Mouse (Mus musculus): Measurements from ENCODE around the gene Mamdc2.

The Mamdc2 gene

GRCm38 (mm10) chr19:23435731-23436130 is 12.5 kb downstream of the Mamdc2 start:
- DNase-seq (ENCODE audit: low read depth, low spot score), result no peak

GRCm38 (mm10) chr19:23434433-23434832 is 13.8 kb downstream of the Mamdc2 start:
- no peak for DNase-seq (ENCODE audit: low read depth, low spot score)

GRCm38 (mm10) chr19:23417668-23418067 is 30.6 kb downstream of the Mamdc2 start:
- DNase-seq (ENCODE audit: low read depth, low spot score), result no peak

- no peak for DNase-seq (ENCODE audit: low read depth, low spot score)
Measured at GRCm38 (mm10) chr19:23410800-23411199, 37.4 kb downstream of the Mamdc2 start.

- no peak for DNase-seq (ENCODE audit: low read depth, low spot score)
Measured at GRCm38 (mm10) chr19:23410328-23410727, 37.9 kb downstream of the Mamdc2 start.

GRCm38 (mm10) chr19:23401469-23402135 is 46.6 kb downstream of the Mamdc2 start:
- no peak for DNase-seq (ENCODE audit: low read depth, low spot score)

- DNase-seq (ENCODE audit: low read depth, low spot score), result no peak
Measured at GRCm38 (mm10) chr19:23400485-23400884, 47.8 kb downstream of the Mamdc2 start.

- DNase-seq (ENCODE audit: low read depth, low spot score), result no peak
Measured at GRCm38 (mm10) chr19:23395956-23396355, 52.3 kb downstream of the Mamdc2 start.

- DNase-seq (ENCODE audit: low read depth, low spot score), result no peak
Measured at GRCm38 (mm10) chr19:23394597-23394996, 53.6 kb downstream of the Mamdc2 start.

- DNase-seq (ENCODE audit: low read depth, low spot score), result no peak
Measured at GRCm38 (mm10) chr19:23388862-23389272, 59.4 kb downstream of the Mamdc2 start.

GRCm38 (mm10) chr19:23388083-23388861 is 60.0 kb downstream of the Mamdc2 start:
- no peak for DNase-seq (ENCODE audit: low read depth, low spot score)

GRCm38 (mm10) chr19:23382396-23382795 is 65.8 kb downstream of the Mamdc2 start:
- no peak for DNase-seq (ENCODE audit: low read depth, low spot score)

- no peak for DNase-seq (ENCODE audit: low read depth, low spot score)
Measured at GRCm38 (mm10) chr19:23380968-23381367, 67.3 kb downstream of the Mamdc2 start.

GRCm38 (mm10) chr19:23379752-23380504 is 68.3 kb downstream of the Mamdc2 start:
- no peak for DNase-seq (ENCODE audit: low read depth, low spot score)

GRCm38 (mm10) chr19:23376536-23377201 is 71.6 kb downstream of the Mamdc2 start:
- no peak for DNase-seq (ENCODE audit: low read depth, low spot score)

- no peak for DNase-seq (ENCODE audit: low read depth, low spot score)
Measured at GRCm38 (mm10) chr19:23374941-23375656, 73.1 kb downstream of the Mamdc2 start.

GRCm38 (mm10) chr19:23373728-23374127 is 74.5 kb downstream of the Mamdc2 start:
- DNase-seq (ENCODE audit: low read depth, low spot score), result no peak

GRCm38 (mm10) chr19:23373287-23373686 is 75.0 kb downstream of the Mamdc2 start:
- DNase-seq (ENCODE audit: low read depth, low spot score), result peak; percentile 17

GRCm38 (mm10) chr19:23369275-23369674 is 79.0 kb downstream of the Mamdc2 start:
- DNase-seq (ENCODE audit: low read depth, low spot score), result no peak

GRCm38 (mm10) chr19:23362006-23362405 is 86.2 kb downstream of the Mamdc2 start:
- no peak for DNase-seq (ENCODE audit: low read depth, low spot score)

- no peak for DNase-seq (ENCODE audit: low read depth, low spot score)
Measured at GRCm38 (mm10) chr19:23361124-23361523, 87.1 kb downstream of the Mamdc2 start.
